In genomic region chrX:102187023-102187699, GRCm38 (mm10) we compare ENCODE assay signal across 8 mouse cellular contexts. TPM values are rescaled to one million over a fixed set of nuclear protein-coding genes. Genes with fewer than 3 reads are reported as not detected.
A peak's percentile ranks its signal among the peaks of the same experiment; 100 is the strongest.
DNase-seq lines count a peak whose midpoint lies in the region; ATAC-seq and TF ChIP-seq lines count a peak whose summit lies in the region.

No protein-coding gene starts in this region.

- no peak for TF ChIP-seq CTCF in E14TG2a.4 (conservative IDR thresholded peaks at IDR 0.05; ENCODE audit: low read length)

- H3K4me3 ChIP-seq in erythroblast, embryonic 14.5 days (replicated peaks): peak overlapping the region; percentile 74
- H3K4me3 ChIP-seq in E14TG2a.4 (replicated peaks; ENCODE audit: low read length): peak overlapping the region; percentile 86
- peak overlapping the region; percentile 55 for H3K4me3 ChIP-seq in hindbrain, embryonic 11.5 days (ENCODE audit: low read depth, low read length)

- 48% methylated on average over 11 of the region's 11 CpGs for WGBS in hindbrain, embryonic 11.5 days

- H3K27me3 ChIP-seq in erythroblast, embryonic 14.5 days (ENCODE audit: control insufficient read depth): peaks cover 3% of the 10 kb centered on the region; the same call in 1 of the 2 replicates
- H3K27me3 ChIP-seq in E14TG2a.4 (ENCODE audit: insufficient read depth, low read length): no peaks in the 10 kb centered on the region
- no peaks in the 10 kb centered on the region for H3K27me3 ChIP-seq in hindbrain, embryonic 11.5 days (ENCODE audit: control insufficient read depth, insufficient read depth, low read length)

- peaks cover 52% of the 10 kb centered on the region for H3K36me3 ChIP-seq in erythroblast, embryonic 14.5 days (ENCODE audit: control insufficient read depth)
- peaks cover 59% of the 10 kb centered on the region for H3K36me3 ChIP-seq in E14TG2a.4 (ENCODE audit: insufficient read depth, low read length)
- H3K36me3 ChIP-seq in hindbrain, embryonic 11.5 days (ENCODE audit: control insufficient read depth, insufficient read depth, low read length): 0 out of 2 replicates have a peak, but pooled peaks cover 2% of the 10 kb centered on the region

- intact Hi-C loops in left cerebral cortex, postnatal 4 days (cut with DNase I): no loop called here

- no peaks in the 10 kb centered on the region; the same call in 1 of the 2 replicates for H3K9me3 ChIP-seq in erythroblast, embryonic 14.5 days (ENCODE audit: control insufficient read depth, low read length)
- H3K9me3 ChIP-seq in E14TG2a.4 (ENCODE audit: low read length): no peaks in the 10 kb centered on the region
- H3K9me3 ChIP-seq in hindbrain, embryonic 11.5 days (ENCODE audit: control insufficient read depth, low read length): no peaks in the 10 kb centered on the region

- DNase-seq in hindbrain, embryonic 11.5 days (ENCODE audit: low spot score): no peak
- no peak for DNase-seq in ovary, postnatal 36 days (ENCODE audit: low spot score)
- no peak for DNase-seq in urinary bladder, adult 2 months (ENCODE audit: low spot score)
- no peak for DNase-seq in left cerebral cortex, postnatal 4 days

- peak overlapping the region; percentile 48 for H3K4me2 ChIP-seq in hindbrain, embryonic 11.5 days (replicated peaks; ENCODE audit: low read depth, low read length)

- H3K27ac ChIP-seq in hindbrain, embryonic 11.5 days (ENCODE audit: low read depth, low read length): no peak overlapping the region

- H3K9ac ChIP-seq in hindbrain, embryonic 11.5 days (ENCODE audit: low read depth, low read length): peak overlapping the region; percentile 11; the same call in 1 of the 2 replicates

- H3K4me1 ChIP-seq in erythroblast, embryonic 14.5 days (ENCODE audit: control insufficient read depth): peaks cover 24% of the 10 kb centered on the region
- peaks cover 28% of the 10 kb centered on the region for H3K4me1 ChIP-seq in E14TG2a.4 (replicated peaks; ENCODE audit: low read depth, low read length)
- no peaks in the 10 kb centered on the region for H3K4me1 ChIP-seq in hindbrain, embryonic 11.5 days (replicated peaks; ENCODE audit: control insufficient read depth, insufficient read depth, low read length)

- no peak for ATAC-seq in erythroblast, adult 5-6 weeks (replicated peaks; ENCODE audit: low FRiP score, poor library complexity, severe bottlenecking)
- ATAC-seq in hindbrain, embryonic 11.5 days (ENCODE audit: low FRiP score): no peak
- ATAC-seq in megakaryocyte-erythroid progenitor cell, adult 5-6 weeks (replicated peaks; ENCODE audit: low FRiP score, low TSS enrichment, poor library complexity, severe bottlenecking): 0 out of 2 replicates have a peak, but pooled peaks have one; percentile 37

RNA-seq across cellular contexts. Expression of gene Rps4x, which starts 2.0 kb away (rescaled TPM):
- polyA plus RNA-seq in erythroblast, embryonic 14.5 days (2012): 13.5 and 14.4 TPM in 2 replicates
- 798 and 880 TPM in 2 replicates for total RNA-seq in erythroblast, adult 5-6 weeks (2015; ENCODE audit: low replicate concordance)
- total RNA-seq in erythroblast, adult 5-6 weeks (2017; ENCODE audit: low replicate concordance): 381 and 473 TPM in 2 replicates
- polyA plus RNA-seq in hindbrain, embryonic 11.5 days (2014; fragmentation: Nextera tagmentation; extraction: Ambion mirVana): 644 and 684 TPM in 2 replicates
- 4,499 and 4,557 TPM in 2 replicates for total RNA-seq in megakaryocyte-erythroid progenitor cell, adult 5-6 weeks (2014; fragmentation: Nextera tagmentation)
- 2,530 and 2,821 TPM in 2 replicates for total RNA-seq in megakaryocyte-erythroid progenitor cell, adult 5-6 weeks (2017)
- 2,053 and 2,187 TPM in 2 replicates for polyA plus RNA-seq in urinary bladder, adult 2 months (2012; rRNA removed)
- 100 to 1,000 TPM; 816 to 965 TPM for total RNA-seq in left cerebral cortex, postnatal 4 days (2021)

RNA-seq across cellular contexts. Expression of gene Ercc6l, which starts 30.3 kb away (rescaled TPM):
- 0.09 and 0.20 TPM in 2 replicates for polyA plus RNA-seq in erythroblast, embryonic 14.5 days (2012)
- total RNA-seq in erythroblast, adult 5-6 weeks (2015; ENCODE audit: low replicate concordance): 7.7 and 11.1 TPM in 2 replicates
- total RNA-seq in erythroblast, adult 5-6 weeks (2017; ENCODE audit: low replicate concordance): 9.9 and 13.9 TPM in 2 replicates
- polyA plus RNA-seq in hindbrain, embryonic 11.5 days (2014; fragmentation: Nextera tagmentation; extraction: Ambion mirVana): 16.1 and 18.8 TPM in 2 replicates
- 14.2 and 22.9 TPM in 2 replicates for total RNA-seq in megakaryocyte-erythroid progenitor cell, adult 5-6 weeks (2014; fragmentation: Nextera tagmentation)
- 27.2 and 27.8 TPM in 2 replicates for total RNA-seq in megakaryocyte-erythroid progenitor cell, adult 5-6 weeks (2017)
- polyA plus RNA-seq in urinary bladder, adult 2 months (2012; rRNA removed): 0.46 and 0.52 TPM in 2 replicates
- total RNA-seq in left cerebral cortex, postnatal 4 days (2021): 1 to 10 TPM; 1.0 to 1.1 TPM

Comparison
In these comparisons a context has a peak if more than half of its experiments do, and no peak if none do; other contexts are left out.
1. RNA of gene Ercc6l, which starts 30.3 kb away (total RNA-seq): 14.2 to 27.8 TPM in megakaryocyte-erythroid progenitor cell, adult 5-6 weeks and 7.7 to 13.9 TPM in erythroblast, adult 5-6 weeks; 1.0 to 1.1 TPM in left cerebral cortex, postnatal 4 days; every median in the first group is over 4 times any median in the second.
2. Peak in every context shown above with its lines, with median percentiles within 50 percentile points of each other: H3K4me3 ChIP-seq.